Mouse (Mus musculus) heart, adult 2 months (tissue): Measurements from ENCODE around the gene Strada.

ENCODE experiments used
- CTCF ChIP-seq: fragments of 200-600 bp; IDR thresholded peaks from 2 replicates; pipeline ENCODE4 v1.8.1; 2022; ENCODE audit warnings: antibody characterized with exemption, mild to moderate bottlenecking, moderate library complexity
- POLR2A ChIP-seq: fragments of 200-500 bp; IDR thresholded peaks from 2 replicates; pipeline ENCODE4 v1.6.1; 2011; ENCODE audit warnings: mild to moderate bottlenecking, low read depth, low read length, control low read depth; ENCODE audit not compliant: insufficient read depth

DNA sequence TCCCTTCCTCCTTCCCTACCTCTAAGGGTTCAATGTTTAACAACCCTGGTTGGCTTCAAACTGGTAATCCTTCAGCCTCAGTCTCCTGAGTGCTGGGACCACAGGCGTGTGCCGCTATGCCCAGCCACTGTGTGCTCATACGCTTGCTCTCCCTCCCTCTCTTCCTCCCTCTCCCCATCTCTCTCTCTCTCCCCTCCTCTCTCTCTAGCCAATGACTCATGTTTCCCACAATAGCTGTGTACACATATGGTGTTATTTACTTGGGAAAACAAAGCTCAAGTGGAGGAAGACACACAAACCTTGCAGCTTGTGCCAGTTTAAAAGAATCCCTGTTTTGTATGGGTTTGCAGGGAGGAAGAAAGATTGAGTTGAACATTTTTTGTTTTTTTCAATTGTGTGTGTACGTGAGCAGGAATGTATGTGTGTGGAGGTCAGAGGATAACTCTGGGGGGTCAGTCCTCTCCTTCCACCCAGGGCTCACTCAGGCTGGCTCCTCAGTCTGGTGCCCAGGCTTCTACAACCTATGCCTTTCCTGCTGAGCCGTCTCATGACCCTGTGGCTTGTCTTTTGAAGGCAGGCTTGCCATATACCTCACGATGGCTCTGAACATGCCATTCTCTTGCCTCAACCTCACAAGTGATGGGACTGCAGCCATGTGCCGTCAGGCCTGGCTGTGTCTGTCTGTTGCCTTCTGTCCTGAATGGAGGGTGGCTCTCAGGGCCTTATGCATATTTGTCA, 22.1 kb downstream of the Strada start:
- TF ChIP-seq CTCF = no peak
- TF ChIP-seq POLR2A = no peak
